Mouse (Mus musculus) mesoderm, embryonic 11.5 days (tissue): ENCODE measurements around the gene Foxe3.

Source experiments
- DNase-seq: peaks from one replicate; pipeline ENCODE4 v3.0.0-alpha.2; 2012; ENCODE audit warnings: low read depth, low spot score

Gene Foxe3

GRCm38 (mm10) chr4:114876441-114876972, 49.3 kb downstream of the Foxe3 start:
- DNase-seq, result no peak
